Mouse (Mus musculus) limb, embryonic 10.5 days (tissue): ENCODE results near the gene Prps2. TPM values are rescaled to one million over a fixed set of nuclear protein-coding genes. Genes with fewer than 3 reads are reported as not detected.
A peak's percentile ranks its signal among the peaks of the same experiment; 100 is the strongest.
"Not testable (repeated sequence)": the region's sequence is repeated elsewhere in the genome, so short reads cannot be mapped to it uniquely, and the experiment has no call there.

Experiments used
- DNase-seq: peaks from one replicate; pipeline ENCODE4 v3.0.0-alpha.2; 2017; ENCODE audit warnings: low spot score
- H3K27ac ChIP-seq: fragments of 300-500 bp; sonication (generic); 2 replicates; pipeline ENCODE4 v1.5.1; 2016; ENCODE audit warnings: mild to moderate bottlenecking
- H3K27me3 ChIP-seq: fragments of 300-500 bp; sonication (generic); 2 replicates; pipeline ENCODE4 v1.6.1; 2016; ENCODE audit warnings: low read depth, mild to moderate bottlenecking; ENCODE audit not compliant: poor library complexity, severe bottlenecking
- H3K36me3 ChIP-seq: fragments of 300-500 bp; sonication (generic); 2 replicates; pipeline ENCODE4 v1.6.1; 2016; ENCODE audit warnings: mild to moderate bottlenecking, moderate library complexity
- H3K4me1 ChIP-seq: fragments of 300-500 bp; sonication (generic); 2 replicates; pipeline ENCODE4 v1.6.1; 2016
- H3K4me3 ChIP-seq: fragments of 300-500 bp; sonication (generic); 2 replicates; pipeline ENCODE4 v1.5.1; 2016; ENCODE audit warnings: mild to moderate bottlenecking, moderate library complexity
- H3K9me3 ChIP-seq: fragments of 300-500 bp; sonication (generic); replicated peaks from 2 replicates; pipeline ENCODE4 v1.6.1; 2016; ENCODE audit warnings: mild to moderate bottlenecking
- WGBS: fragments of 180-500 bp; shearing (Covaris S2); methylation state at CpG from one replicate; pipeline ENCODE4 v1.1.7; 2016; 5-methylcytosine and 5-hydroxymethylcytosine counted together
- polyA plus RNA-seq: library from polyadenylated mRNA; unstranded; fragments of >200 nt; fragmentation: Nextera tagmentation; extraction: Ambion mirVana; gene quantifications from 2 replicates; pipeline ENCODE4 v1.2.1, GENCODE M21; 2016

Prps2 gene
- polyA plus RNA-seq = 15.4 and 21.8 TPM in 2 replicates

DNA sequence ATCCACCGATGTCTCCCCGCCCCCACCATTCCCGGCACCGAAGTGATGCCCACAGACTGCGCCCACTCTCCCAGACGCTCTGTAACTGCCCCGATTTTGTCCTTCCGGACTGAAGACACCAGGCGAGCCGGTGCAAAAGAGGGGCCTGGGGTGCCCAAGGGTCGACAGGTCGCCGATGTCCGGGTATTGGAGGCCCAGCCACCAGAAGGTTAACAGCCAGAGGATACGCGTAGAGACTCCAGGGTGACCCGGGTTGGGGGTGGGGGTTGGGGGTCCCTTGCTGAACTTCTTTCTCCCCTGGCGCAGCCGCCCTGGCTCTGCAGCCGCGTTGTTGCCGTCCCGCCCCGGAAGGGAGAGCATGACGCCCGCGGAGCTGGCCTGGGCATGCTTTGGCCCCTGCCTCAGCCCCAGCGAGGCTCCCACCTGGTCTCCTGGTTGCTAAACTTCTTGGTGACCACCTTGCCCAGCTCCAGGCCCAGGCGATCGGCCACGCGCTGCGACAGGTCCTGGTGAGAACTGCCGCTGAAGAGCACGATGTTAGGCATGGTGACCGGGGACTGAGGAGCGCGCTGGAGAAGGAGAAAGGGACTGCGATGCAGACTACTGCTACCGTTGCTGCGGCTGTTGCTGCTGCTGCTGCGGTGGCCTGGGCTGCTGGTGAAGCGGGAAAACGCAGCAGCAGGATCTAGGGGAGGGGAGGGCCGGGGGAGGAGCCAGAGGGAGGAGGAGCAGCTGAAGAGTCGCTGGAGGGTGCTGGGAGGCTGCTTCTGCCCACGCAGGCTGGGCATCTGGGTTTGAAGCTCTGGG, at the start of gene Prps2:
Prps2 (minus strand) TSS at position 703 of the 807 bp plus-strand sequence.
- H3K4me3 ChIP-seq = peak within 1 kb of the TSS; percentile 62
- H3K4me1 ChIP-seq = 0 out of 2 replicates have a peak, but pooled peaks cover 3% of the 10 kb centered on the region
- WGBS = 21% methylated on average over 45 of the region's 47 CpGs
- H3K9me3 ChIP-seq = no peaks in the 10 kb centered on the region
- DNase-seq = peak; percentile 61
- H3K27ac ChIP-seq = peak within 1 kb of the TSS; percentile 89
- no peaks in the 10 kb centered on the region for H3K36me3 ChIP-seq
- peaks cover 95% of the 10 kb centered on the region for H3K27me3 ChIP-seq

DNA sequence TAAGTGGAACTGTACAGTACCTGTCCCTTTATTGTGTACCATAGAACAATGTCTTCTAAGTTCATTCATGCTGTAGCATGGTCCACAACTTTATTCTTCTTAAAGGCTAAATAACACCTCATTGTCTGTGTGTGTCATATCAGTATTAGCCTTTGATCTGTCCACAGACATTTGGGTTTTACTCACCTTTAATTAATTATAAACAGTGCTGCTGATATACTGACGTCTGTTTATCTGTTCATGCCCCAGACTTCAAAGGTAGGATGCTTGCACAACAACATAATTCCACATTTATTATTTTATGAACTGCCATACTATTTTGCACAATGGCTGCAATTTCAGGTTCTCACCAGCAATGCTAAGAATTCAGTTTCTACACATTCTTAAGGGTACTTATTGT, 35.1 kb upstream of the Prps2 start:
- H3K4me1 ChIP-seq = no peaks in the 10 kb centered on the region
- H3K9me3 ChIP-seq = no peaks in the 10 kb centered on the region
- no peaks in the 10 kb centered on the region for H3K36me3 ChIP-seq
- H3K27ac ChIP-seq = no peak overlapping the region
- peaks cover 73% of the 10 kb centered on the region for H3K27me3 ChIP-seq
- no peak overlapping the region for H3K4me3 ChIP-seq
- 58% methylated on average over 1 of the region's 1 CpGs for WGBS
- no peak for DNase-seq

DNA sequence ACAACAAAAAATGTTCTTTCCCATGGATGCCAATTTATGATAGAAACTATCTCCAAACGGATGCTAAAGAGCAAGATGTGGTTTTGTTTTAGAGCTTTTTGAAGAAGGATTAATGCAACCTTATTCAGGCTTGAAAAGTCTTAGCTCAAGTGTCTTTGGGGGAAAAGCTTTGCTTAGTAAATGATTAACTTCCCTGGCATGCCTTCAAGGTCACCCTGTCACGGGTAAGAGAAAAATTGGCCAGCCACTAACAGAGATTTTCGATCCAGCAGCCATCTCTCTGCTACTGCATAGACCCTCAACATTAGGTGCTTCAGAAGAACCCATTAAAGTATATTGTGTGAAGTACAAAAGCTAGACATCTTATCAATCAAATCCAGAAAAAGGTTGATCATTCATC, 12.4 kb upstream of the Prps2 start:
- Histone ChIP-seq H3K9me3 (no peaks in the 10 kb centered on the region), H3K36me3 (no peaks in the 10 kb centered on the region), H3K4me1 (no peaks in the 10 kb centered on the region), H3K27me3 (peaks cover 87% of the 10 kb centered on the region), H3K27ac (no peak overlapping the region), H3K4me3 (no peak overlapping the region)
- no peak for DNase-seq
- 80% methylated on average over 3 of the region's 3 CpGs for WGBS

DNA sequence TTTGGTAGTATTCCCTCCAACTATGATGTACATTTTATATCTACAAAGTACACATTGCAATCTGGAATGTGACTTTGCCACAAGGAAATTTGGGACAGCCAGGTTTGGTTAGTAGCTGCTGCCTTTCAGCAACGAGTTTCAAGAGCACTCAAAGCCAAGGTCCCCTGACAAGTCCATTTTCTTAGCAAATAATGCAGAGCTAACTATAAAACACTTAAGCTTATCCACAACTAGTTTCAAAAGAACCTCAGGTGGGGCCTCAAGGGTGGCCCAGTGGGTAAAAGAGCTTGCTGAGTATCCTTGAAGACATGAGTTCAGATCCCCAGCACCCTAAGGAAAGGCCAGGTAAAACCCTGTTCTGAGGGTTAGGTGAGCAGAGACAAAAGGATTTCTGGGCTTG, 4.1 kb upstream of the Prps2 start:
- Histone ChIP-seq H3K9me3 (no peaks in the 10 kb centered on the region), H3K4me1 (0 out of 2 replicates have a peak, but pooled peaks cover 3% of the 10 kb centered on the region), H3K4me3 (no peak overlapping the region), H3K27me3 (peaks cover 82% of the 10 kb centered on the region), H3K36me3 (no peaks in the 10 kb centered on the region), H3K27ac (no peak overlapping the region)
- WGBS = 48% methylated on average over 1 of the region's 1 CpGs
- no peak for DNase-seq

DNA sequence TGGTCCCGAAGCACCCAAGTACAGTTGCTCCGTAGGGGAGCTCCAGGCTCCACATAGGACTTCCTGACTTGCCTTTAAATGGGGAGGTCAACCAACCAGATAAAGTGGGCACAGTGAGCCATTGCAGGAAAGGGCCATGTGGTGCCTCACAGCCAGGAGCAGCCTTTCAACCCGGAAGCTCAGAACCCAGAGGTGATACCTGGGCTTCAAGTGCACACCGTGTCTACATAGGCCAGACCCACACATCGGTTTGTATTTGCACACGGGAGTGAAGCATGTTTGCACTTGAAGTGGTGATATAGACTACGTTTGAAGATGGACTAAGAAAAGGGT, 271 bp upstream of the Prps2 start:
- Histone ChIP-seq H3K9me3 (no peaks in the 10 kb centered on the region), H3K27me3 (peaks cover 95% of the 10 kb centered on the region), H3K27ac (peak overlapping the region; percentile 89; the same call in 1 of the 2 replicates), H3K4me1 (0 out of 2 replicates have a peak, but pooled peaks cover 3% of the 10 kb centered on the region), H3K4me3 (peak overlapping the region; percentile 62), H3K36me3 (no peaks in the 10 kb centered on the region)
- DNase-seq = no peak
- 45% methylated on average over 7 of the region's 7 CpGs for WGBS

DNA sequence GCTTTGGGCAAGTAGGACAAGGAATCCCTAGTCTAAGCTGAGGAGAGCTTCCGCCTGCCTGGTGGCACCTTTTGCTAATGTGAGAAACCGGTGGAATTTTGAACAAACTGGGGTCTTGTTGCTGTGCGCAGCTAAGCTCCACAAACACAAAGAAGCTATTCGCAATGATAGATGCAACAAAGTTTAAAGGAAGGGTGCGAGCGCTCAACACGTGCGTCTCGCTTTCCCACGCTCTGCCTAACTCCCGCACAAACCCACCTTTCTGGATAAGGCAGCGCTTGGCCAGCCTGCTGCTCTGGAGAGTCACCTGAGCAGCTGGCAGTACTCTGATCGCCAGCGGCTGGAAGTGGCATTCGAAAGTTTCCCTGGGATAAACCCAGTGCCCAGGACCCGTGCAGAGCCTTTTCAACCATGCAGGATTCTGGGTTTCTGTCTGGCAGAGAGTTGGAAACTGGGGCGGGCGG, 934 bp downstream of the Prps2 start:
- Histone ChIP-seq H3K27me3 (peaks cover 92% of the 10 kb centered on the region), H3K4me1 (0 out of 2 replicates have a peak, but pooled peaks cover 3% of the 10 kb centered on the region), H3K9me3 (no peaks in the 10 kb centered on the region), H3K27ac (peak overlapping the region; percentile 89), H3K36me3 (no peaks in the 10 kb centered on the region), H3K4me3 (peak overlapping the region; percentile 62)
- peak; percentile 41 for DNase-seq
- WGBS = 19% methylated on average over 18 of the region's 18 CpGs

DNA sequence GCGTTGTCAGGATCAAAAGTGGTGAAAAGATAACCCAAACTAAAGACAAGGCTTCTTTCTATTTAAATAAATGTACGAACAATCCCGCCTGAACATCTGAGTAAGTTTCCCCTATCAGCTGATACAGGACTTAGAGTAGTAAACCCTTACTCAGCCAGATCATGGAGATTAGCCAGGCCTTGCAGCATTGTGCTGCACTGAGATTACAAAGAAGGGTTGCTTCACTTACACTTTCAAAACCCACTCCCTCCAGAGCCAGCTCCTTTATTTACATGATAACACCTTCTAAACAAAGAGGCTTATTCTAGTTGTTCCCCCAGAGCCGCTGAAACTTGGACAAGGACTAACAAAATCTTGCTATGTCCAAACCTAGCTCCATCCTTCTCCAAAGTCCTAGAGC, 2.5 kb downstream of the Prps2 start:
- Histone ChIP-seq H3K4me3 (no peak overlapping the region), H3K9me3 (no peaks in the 10 kb centered on the region), H3K36me3 (no peaks in the 10 kb centered on the region), H3K27me3 (peaks cover 92% of the 10 kb centered on the region), H3K27ac (no peak overlapping the region), H3K4me1 (0 out of 2 replicates have a peak, but pooled peaks cover 3% of the 10 kb centered on the region)
- WGBS = 71% methylated on average over 4 of the region's 4 CpGs
- no peak for DNase-seq

DNA sequence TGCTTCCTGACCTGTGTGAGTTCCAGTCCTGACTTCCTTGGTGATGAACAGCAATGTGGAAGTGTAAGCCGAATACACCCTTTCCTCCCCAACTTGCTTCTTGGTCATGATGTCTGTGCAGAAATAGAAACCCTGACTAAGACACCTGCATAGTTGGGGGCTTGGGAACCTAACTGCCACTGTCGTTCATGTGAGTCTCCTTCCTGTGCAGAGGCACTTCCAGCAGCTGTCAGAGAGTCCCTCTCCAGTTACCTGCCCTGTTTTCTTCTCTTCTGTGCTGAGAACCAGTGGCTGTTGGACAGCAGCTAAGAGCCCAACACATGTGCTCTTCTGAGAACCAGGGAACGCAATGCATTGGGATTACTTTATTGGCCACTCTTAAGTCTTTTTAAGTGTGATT, 21.3 kb downstream of the Prps2 start:
- H3K4me3 ChIP-seq, H3K4me1 ChIP-seq, H3K27ac ChIP-seq, H3K9me3 ChIP-seq, DNase-seq: not testable (repeated sequence)
- 95% methylated on average over 3 of the region's 3 CpGs for WGBS
- Histone ChIP-seq H3K36me3 (0 out of 2 replicates have a peak, but pooled peaks cover 14% of the 10 kb centered on the region), H3K27me3 (peaks cover 94% of the 10 kb centered on the region)

DNA sequence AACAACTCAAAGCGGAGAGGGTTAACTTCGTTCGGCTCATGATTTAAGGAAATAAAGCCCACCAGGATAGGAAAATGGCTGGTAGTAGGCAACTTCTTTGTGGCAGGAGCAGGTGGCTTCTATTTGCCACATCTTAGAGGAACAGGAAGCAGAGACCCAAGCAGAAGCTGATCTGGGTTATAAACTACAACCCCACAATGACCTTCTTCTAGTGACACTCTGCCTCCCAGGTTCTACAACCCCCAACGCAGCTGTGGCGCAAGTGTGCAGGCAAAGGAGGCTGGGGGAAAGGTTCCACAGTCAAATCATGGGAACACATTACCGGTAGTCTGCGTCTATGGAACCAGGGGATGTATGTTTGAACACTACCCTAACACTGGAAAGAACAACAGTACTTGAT, 22.8 kb downstream of the Prps2 start:
- 90% methylated on average over 7 of the region's 7 CpGs for WGBS
- 0 out of 2 replicates have a peak, but pooled peaks cover 14% of the 10 kb centered on the region for H3K36me3 ChIP-seq
- H3K27me3 ChIP-seq = peaks cover 98% of the 10 kb centered on the region
- no peak overlapping the region for H3K27ac ChIP-seq
- DNase-seq = no peak
- H3K4me1 ChIP-seq = no peaks in the 10 kb centered on the region
- no peak overlapping the region for H3K4me3 ChIP-seq
- H3K9me3 ChIP-seq = no peaks in the 10 kb centered on the region

DNA sequence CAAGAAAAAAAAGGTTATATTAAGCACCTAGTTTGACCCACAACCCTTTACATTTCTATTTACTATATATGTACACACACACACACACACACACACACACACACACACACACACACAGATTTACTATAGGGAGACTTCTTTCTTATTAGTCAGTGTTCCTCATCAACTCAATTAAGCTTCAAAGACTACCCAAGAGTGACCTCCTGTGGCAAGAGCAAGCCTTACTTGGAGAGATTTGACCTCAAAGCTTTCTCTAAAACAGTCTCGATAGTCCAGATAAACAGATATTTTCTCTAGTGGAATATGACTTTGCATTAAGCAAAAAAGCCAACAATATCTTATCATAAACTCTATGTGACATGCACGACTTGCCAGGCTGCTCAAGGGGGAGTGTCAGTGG, 25.1 kb downstream of the Prps2 start:
- peaks cover 97% of the 10 kb centered on the region for H3K27me3 ChIP-seq
- H3K9me3 ChIP-seq = no peaks in the 10 kb centered on the region
- H3K4me3 ChIP-seq = no peak overlapping the region
- WGBS = 83% methylated on average over 2 of the region's 2 CpGs
- H3K4me1 ChIP-seq = no peaks in the 10 kb centered on the region
- H3K27ac ChIP-seq = no peak overlapping the region
- H3K36me3 ChIP-seq = 0 out of 2 replicates have a peak, but pooled peaks cover 13% of the 10 kb centered on the region
- DNase-seq = no peak

DNA sequence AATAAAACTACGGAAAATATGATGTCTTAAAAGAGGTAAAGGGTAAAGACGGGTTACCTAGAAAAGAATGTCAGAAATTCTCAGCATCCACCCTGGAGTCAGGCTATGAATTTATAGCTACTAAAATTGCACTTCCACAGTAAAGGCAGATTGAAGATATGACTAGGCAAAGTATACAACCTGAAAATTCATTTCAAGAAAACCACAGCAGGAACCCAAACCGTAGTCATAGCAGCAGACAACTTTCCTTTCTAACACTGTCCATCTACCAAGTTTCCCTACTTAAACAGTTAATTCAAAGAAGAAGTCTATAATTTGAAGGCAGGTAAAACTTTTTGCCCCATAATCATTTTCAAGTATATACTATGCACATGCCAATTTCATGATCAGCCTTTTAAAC, 26.6 kb downstream of the Prps2 start:
- 93% methylated on average over 3 of the region's 3 CpGs for WGBS
- H3K36me3 ChIP-seq = no peaks in the 10 kb centered on the region

DNA sequence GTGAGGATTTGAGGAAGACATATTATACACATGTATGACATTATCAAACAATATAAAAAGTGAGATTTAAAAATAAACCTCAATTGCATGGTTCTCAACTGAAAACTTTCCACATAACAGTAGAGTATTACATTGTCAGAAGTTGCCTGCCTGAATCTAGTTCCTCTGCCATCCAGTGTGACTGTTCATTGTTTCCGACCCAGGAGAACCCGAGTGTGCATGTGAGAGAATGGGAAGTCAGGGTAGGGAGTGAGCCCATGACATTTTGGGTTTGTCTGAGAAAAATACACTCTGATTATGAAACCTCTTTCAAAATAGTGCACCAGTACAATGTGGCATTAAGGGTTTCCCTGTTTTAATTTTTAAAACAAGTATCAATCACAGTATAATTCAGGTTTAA, 28.9 kb downstream of the Prps2 start:
- DNase-seq = no peak
- Histone ChIP-seq H3K27me3 (peaks cover 94% of the 10 kb centered on the region), H3K27ac (no peak overlapping the region), H3K4me1 (no peaks in the 10 kb centered on the region), H3K4me3 (no peak overlapping the region), H3K36me3 (no peaks in the 10 kb centered on the region), H3K9me3 (no peaks in the 10 kb centered on the region)
- WGBS = 90% methylated on average over 2 of the region's 2 CpGs

More for the DNA sequence above, 26.6 kb downstream of the Prps2 start:
- Histone ChIP-seq H3K4me3 (no peak overlapping the region), H3K9me3 (no peaks in the 10 kb centered on the region), H3K27ac (no peak overlapping the region), H3K27me3 (peaks cover 94% of the 10 kb centered on the region), H3K4me1 (no peaks in the 10 kb centered on the region)
- DNase-seq = no peak

DNA sequence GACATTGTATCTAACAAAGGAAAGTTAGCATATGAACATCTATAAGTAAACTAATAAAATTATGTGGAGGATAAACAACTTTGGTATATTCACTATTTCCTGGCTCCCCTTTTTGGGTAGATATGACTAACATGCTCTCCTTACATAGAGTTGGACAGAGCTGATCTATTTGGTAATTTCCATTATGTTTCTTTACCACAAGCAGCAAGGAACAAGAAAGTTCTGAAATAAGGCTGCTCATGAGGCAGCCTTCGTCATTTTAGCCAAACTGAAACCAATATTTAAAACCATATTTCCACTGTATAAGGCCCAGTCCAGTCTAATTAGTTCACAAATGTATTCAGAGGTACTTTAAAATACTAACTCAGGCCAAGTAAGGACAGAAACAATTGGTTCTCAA, 36.1 kb downstream of the Prps2 start:
- Histone ChIP-seq H3K27ac (no peak overlapping the region), H3K36me3 (no peaks in the 10 kb centered on the region), H3K27me3 (peaks cover 92% of the 10 kb centered on the region), H3K4me1 (no peaks in the 10 kb centered on the region), H3K9me3 (no peaks in the 10 kb centered on the region), H3K4me3 (no peak overlapping the region)
- DNase-seq = no peak
- WGBS = 94% methylated on average over 1 of the region's 1 CpGs
